Mouse (Mus musculus): ENCODE results near the gene Olfr204. TPM values are rescaled to one million over a fixed set of nuclear protein-coding genes. Genes with fewer than 3 reads are reported as not detected.
"Not testable (repeated sequence)": the region's sequence is repeated elsewhere in the genome, so short reads cannot be mapped to it uniquely, and the experiment has no call there.

Olfr204 gene
- polyA plus RNA-seq (2015; fragmentation: Nextera tagmentation; extraction: Ambion mirVana): not detected in 2 replicates

GRCm38 (mm10) chr16:59318148-59318547 lies at the start of gene Olfr204:
Gene Olfr204, minus strand, starts transcription at chr16:59318248.
- no peak for ATAC-seq (replicated peaks; ENCODE audit: low FRiP score)
- no peak within 1 kb of the TSS for H3K27ac ChIP-seq
- no peaks in the 10 kb centered on the region for H3K36me3 ChIP-seq
- no peak within 1 kb of the TSS for H3K4me3 ChIP-seq (replicated peaks)
- no peak within 1 kb of the TSS for H3K9ac ChIP-seq
- no peaks in the 10 kb centered on the region for H3K27me3 ChIP-seq
- H3K9me3 ChIP-seq (replicated peaks): no peaks in the 10 kb centered on the region
- H3K4me1 ChIP-seq: no peaks in the 10 kb centered on the region
- H3K4me2 ChIP-seq: no peak within 1 kb of the TSS

- H3K4me3 ChIP-seq (replicated peaks): no peak within 1 kb of the TSS
- H3K27me3 ChIP-seq: no peaks in the 10 kb centered on the region
- H3K4me2 ChIP-seq: no peak within 1 kb of the TSS
- H3K4me1 ChIP-seq: no peaks in the 10 kb centered on the region
- ATAC-seq (replicated peaks; ENCODE audit: low FRiP score): no peak
- H3K9me3 ChIP-seq (replicated peaks): no peaks in the 10 kb centered on the region
- WGBS: 85% methylated on average over 2 of the region's 2 CpGs
- no peak within 1 kb of the TSS for H3K9ac ChIP-seq
- H3K27ac ChIP-seq: no peak within 1 kb of the TSS
- no peaks in the 10 kb centered on the region for H3K36me3 ChIP-seq
These were observed 45.8 kb upstream of the Olfr204 start, which contains the start of gene Olfr209 for GRCm38 (mm10) chr16:59363893-59364292. Gene Olfr209, minus strand, starts transcription at chr16:59363993.

DNA sequence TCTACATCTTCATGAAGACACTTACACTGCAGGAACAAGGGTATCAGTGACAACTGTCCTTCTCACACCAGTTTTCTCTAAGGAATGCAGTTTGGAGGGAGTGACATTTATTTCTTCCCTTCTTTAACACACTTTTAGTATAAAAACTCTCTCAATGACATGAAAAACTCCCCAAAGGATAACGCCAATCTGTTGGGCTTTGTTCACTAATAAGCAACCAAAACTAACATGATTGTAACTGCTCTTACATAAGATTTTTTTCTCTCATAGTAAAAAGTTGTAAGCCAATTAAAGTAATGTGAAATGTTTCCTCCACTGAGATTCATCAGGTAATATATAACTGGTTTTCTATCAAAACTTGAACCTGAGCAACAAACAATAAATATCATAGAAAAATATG lies 31.1 kb upstream of the Olfr204 start, which contains the start of gene Olfr206:
Gene Olfr206, minus strand, starts transcription at position 101 of the 400 bp plus-strand sequence.
- H3K27me3 ChIP-seq: no peaks in the 10 kb centered on the region
- ATAC-seq (replicated peaks; ENCODE audit: low FRiP score): no peak
- 83% methylated on average over 1 of the region's 1 CpGs for WGBS

GRCm38 (mm10) chr16:59331038-59331437 lies 13.0 kb upstream of the Olfr204 start, which contains the start of gene Olfr205:
Gene Olfr205, minus strand, starts transcription at chr16:59331138.
- Histone ChIP-seq H3K36me3 (no peaks in the 10 kb centered on the region), H3K4me1 (no peaks in the 10 kb centered on the region), H3K27me3 (no peaks in the 10 kb centered on the region), H3K9me3 (replicated peaks) (no peaks in the 10 kb centered on the region), H3K9ac (no peak within 1 kb of the TSS), H3K4me2 (no peak within 1 kb of the TSS), H3K27ac (no peak within 1 kb of the TSS), H3K4me3 (replicated peaks) (no peak within 1 kb of the TSS)
- ATAC-seq (replicated peaks; ENCODE audit: low FRiP score): no peak

More for the DNA sequence above, 31.1 kb upstream of the Olfr204 start, which contains the start of gene Olfr206:
- Histone ChIP-seq H3K9me3 (replicated peaks) (no peaks in the 10 kb centered on the region), H3K36me3 (no peaks in the 10 kb centered on the region), H3K4me2 (no peak within 1 kb of the TSS), H3K4me3 (replicated peaks) (no peak within 1 kb of the TSS), H3K9ac (no peak within 1 kb of the TSS), H3K4me1 (no peaks in the 10 kb centered on the region), H3K27ac (no peak within 1 kb of the TSS)

DNA sequence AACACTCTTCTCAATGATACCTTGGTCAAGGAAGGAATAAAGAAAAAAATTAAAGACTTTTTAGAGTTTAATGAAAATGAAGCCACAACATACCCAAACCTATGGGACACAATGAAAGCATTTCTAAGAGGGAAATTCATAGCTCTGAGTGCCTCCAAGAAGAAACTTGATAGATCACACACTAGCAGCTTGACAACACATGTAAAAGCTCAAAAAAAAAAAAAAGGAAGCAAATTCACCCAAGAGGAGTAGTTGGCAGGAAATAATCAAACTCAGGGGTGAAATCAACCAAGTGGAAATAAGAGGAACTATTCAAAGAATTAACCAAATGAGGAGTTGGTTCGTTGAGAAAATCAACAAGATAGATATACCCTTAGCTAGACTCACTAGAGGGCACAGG lies 5.2 kb upstream of the Olfr204 start:
- H3K27ac ChIP-seq, H3K27me3 ChIP-seq: not testable (repeated sequence)
- WGBS: 67% methylated on average over 1 of the region's 1 CpGs

GRCm38 (mm10) chr16:59298581-59298980 lies 19.5 kb downstream of the Olfr204 start, which contains the start of gene Olfr203:
Gene Olfr203, plus strand, starts transcription at chr16:59298881.
- no peak for ATAC-seq (replicated peaks; ENCODE audit: low FRiP score)
- no peak within 1 kb of the TSS for H3K4me2 ChIP-seq
- no peaks in the 10 kb centered on the region for H3K4me1 ChIP-seq
- H3K9ac ChIP-seq: no peak within 1 kb of the TSS
- no peaks in the 10 kb centered on the region for H3K27me3 ChIP-seq
- no peak within 1 kb of the TSS for H3K4me3 ChIP-seq (replicated peaks)
- H3K36me3 ChIP-seq: no peaks in the 10 kb centered on the region
- WGBS: 85% methylated on average over 2 of the region's 2 CpGs
- H3K9me3 ChIP-seq (replicated peaks): no peaks in the 10 kb centered on the region
- no peak within 1 kb of the TSS for H3K27ac ChIP-seq

More for the DNA sequence above, 5.2 kb upstream of the Olfr204 start:
- H3K4me1 ChIP-seq; H3K4me3 ChIP-seq (replicated peaks); H3K36me3 ChIP-seq; H3K9ac ChIP-seq; ATAC-seq (replicated peaks; ENCODE audit: low FRiP score); H3K4me2 ChIP-seq; H3K9me3 ChIP-seq (replicated peaks): not testable (repeated sequence)

GRCm38 (mm10) chr16:59287576-59287975 lies 30.5 kb downstream of the Olfr204 start:
- H3K4me1 ChIP-seq; H3K9me3 ChIP-seq (replicated peaks); ATAC-seq (replicated peaks; ENCODE audit: low FRiP score); H3K4me3 ChIP-seq (replicated peaks); H3K4me2 ChIP-seq; H3K9ac ChIP-seq; H3K27ac ChIP-seq; H3K36me3 ChIP-seq; H3K27me3 ChIP-seq: not testable (repeated sequence)
- 81% methylated on average over 9 of the region's 9 CpGs for WGBS

DNA sequence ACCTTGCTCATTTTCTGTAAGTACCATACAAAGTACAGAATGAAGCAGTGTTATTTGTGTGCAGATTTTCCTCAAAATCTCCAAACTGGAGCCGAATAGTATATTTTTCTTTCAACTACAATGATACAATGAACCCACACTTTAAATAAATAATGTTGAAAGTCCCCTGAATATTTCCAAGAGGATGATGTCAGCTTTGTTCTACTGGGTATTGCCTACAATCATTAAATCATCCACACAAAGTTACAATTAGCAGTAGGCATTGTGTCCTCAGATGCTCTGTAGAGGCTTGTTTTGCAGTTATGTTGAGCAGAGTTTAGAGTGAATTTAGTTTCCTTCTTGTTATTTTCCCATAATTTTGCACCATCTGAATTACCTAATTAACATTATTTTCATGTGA lies 31.4 kb downstream of the Olfr204 start, which contains the start of gene Olfr202:
Gene Olfr202, minus strand, starts transcription at position 101 of the 400 bp plus-strand sequence.
- H3K36me3 ChIP-seq: no peaks in the 10 kb centered on the region
- no peak within 1 kb of the TSS for H3K4me2 ChIP-seq
- no peaks in the 10 kb centered on the region for H3K4me1 ChIP-seq
- WGBS: 87% methylated on average over 1 of the region's 1 CpGs
- H3K27ac ChIP-seq: no peak within 1 kb of the TSS
- H3K9me3 ChIP-seq (replicated peaks): no peaks in the 10 kb centered on the region
- ATAC-seq (replicated peaks; ENCODE audit: low FRiP score): no peak
- no peaks in the 10 kb centered on the region for H3K27me3 ChIP-seq
- no peak within 1 kb of the TSS for H3K4me3 ChIP-seq (replicated peaks)
- H3K9ac ChIP-seq: no peak within 1 kb of the TSS

GRCm38 (mm10) chr16:59283476-59283875 lies 34.6 kb downstream of the Olfr204 start:
- H3K27me3 ChIP-seq: no peaks in the 10 kb centered on the region
- no peaks in the 10 kb centered on the region for H3K4me1 ChIP-seq
- no peak for ATAC-seq (replicated peaks; ENCODE audit: low FRiP score)
- 71% methylated on average over 1 of the region's 1 CpGs for WGBS
- H3K4me3 ChIP-seq (replicated peaks): no peak overlapping the region
- H3K9ac ChIP-seq: no peak overlapping the region
- no peak overlapping the region for H3K4me2 ChIP-seq
- H3K9me3 ChIP-seq (replicated peaks): no peaks in the 10 kb centered on the region
- H3K36me3 ChIP-seq: no peaks in the 10 kb centered on the region
- no peak overlapping the region for H3K27ac ChIP-seq

- Histone ChIP-seq H3K4me2 (no peak overlapping the region), H3K4me3 (replicated peaks) (no peak overlapping the region), H3K9me3 (replicated peaks) (no peaks in the 10 kb centered on the region), H3K9ac (no peak overlapping the region), H3K4me1 (no peaks in the 10 kb centered on the region), H3K27me3 (no peaks in the 10 kb centered on the region), H3K36me3 (no peaks in the 10 kb centered on the region), H3K27ac (no peak overlapping the region)
- ATAC-seq (replicated peaks; ENCODE audit: low FRiP score): no peak
- WGBS: 52% methylated on average over 3 of the region's 3 CpGs
These were observed 37.5 kb downstream of the Olfr204 start for GRCm38 (mm10) chr16:59280542-59280941.

GRCm38 (mm10) chr16:59272532-59272931 lies 45.5 kb downstream of the Olfr204 start, which contains the start of gene Olfr201:
Gene Olfr201, minus strand, starts transcription at chr16:59272632.
- H3K27ac ChIP-seq; H3K9me3 ChIP-seq (replicated peaks); H3K9ac ChIP-seq; H3K36me3 ChIP-seq; ATAC-seq (replicated peaks; ENCODE audit: low FRiP score); H3K4me3 ChIP-seq (replicated peaks); H3K4me2 ChIP-seq; H3K4me1 ChIP-seq; H3K27me3 ChIP-seq: not testable (repeated sequence)
- 92% methylated on average over 4 of the region's 4 CpGs for WGBS

GRCm38 (mm10) chr16:59269097-59269496 lies 49.0 kb downstream of the Olfr204 start:
- H3K4me3 ChIP-seq (replicated peaks); H3K36me3 ChIP-seq; H3K4me1 ChIP-seq; H3K27ac ChIP-seq; H3K27me3 ChIP-seq; H3K4me2 ChIP-seq; ATAC-seq (replicated peaks; ENCODE audit: low FRiP score); H3K9ac ChIP-seq; H3K9me3 ChIP-seq (replicated peaks): not testable (repeated sequence)
- WGBS: 67% methylated on average over 4 of the region's 4 CpGs
